Mouse (Mus musculus) common myeloid progenitor, adult 5-6 weeks (primary cell): ENCODE measurements around the gene Gm3286. TPM values are rescaled to one million over a fixed set of nuclear protein-coding genes. Genes with fewer than 3 reads are reported as not detected.
"Not testable (repeated sequence)": the region's sequence is repeated elsewhere in the genome, so short reads cannot be mapped to it uniquely, and the experiment has no call there.

ENCODE experiments used
- ATAC-seq: replicated peaks from 2 replicates; pipeline ENCODE4 v1.8.0; 2016; ENCODE audit warnings: low read depth, mild to moderate bottlenecking, moderate TSS enrichment, inconsistent platforms; ENCODE audit not compliant: poor library complexity, severe bottlenecking
- total RNA-seq: library from RNA; stranded (forward); fragments of 200-1000, 187-1606 nt; gene quantifications from 2 replicates; pipeline ENCODE4 v1.2.3, GENCODE M21; 2017

The Gm3286 gene
- total RNA-seq = not detected in 2 replicates

GRCm38 (mm10) chr5:95510458-95510857, at the start of gene Gm3286:
Gm3286 (plus strand) TSS chr5:95510758.
- ATAC-seq = not testable (repeated sequence)

Other genes with a start within 250 kb of the Gm3286 start
- gene Gm10424, start 238.0 kb upstream of the Gm3286 start, total RNA-seq = not detected in 2 replicates
- not detected in 2 replicates for gene Gm3259, start 204.8 kb upstream of the Gm3286 start, total RNA-seq
- not detected in 2 replicates for gene D5Ertd577e, start 54.0 kb upstream of the Gm3286 start, total RNA-seq
- gene Gm7971, start 84.1 kb downstream of the Gm3286 start, total RNA-seq = not detected in 2 replicates
- not detected in 2 replicates for gene Gm7978, start 225.4 kb downstream of the Gm3286 start, total RNA-seq
- gene Gm7982, start 231.3 kb downstream of the Gm3286 start, total RNA-seq = not detected in 2 replicates